Mouse (Mus musculus) embryo, embryonic 9.5 days (tissue): ENCODE results near the gene Speer4f1.
"Not testable (repeated sequence)": the region's sequence is repeated elsewhere in the genome, so short reads cannot be mapped to it uniquely, and the experiment has no call there.

ENCODE experiments used
- DNase-seq: peaks from one replicate; pipeline ENCODE4 v3.0.0-alpha.2; 2017; ENCODE audit errors: extremely low spot score

The Speer4f1 gene

GRCm38 (mm10) chr5:17475798-17476197, at the start of gene Speer4f1:
Gene Speer4f1, plus strand, starts transcription at chr5:17476098.
- not testable (repeated sequence) for DNase-seq

- DNase-seq: no peak
Measured at GRCm38 (mm10) chr5:17426930-17427329, 49.0 kb upstream of the Speer4f1 start.

GRCm38 (mm10) chr5:17434721-17435120, 41.2 kb upstream of the Speer4f1 start:
- no peak for DNase-seq

GRCm38 (mm10) chr5:17436209-17436608, 39.7 kb upstream of the Speer4f1 start:
- peak; percentile 21 for DNase-seq

- no peak for DNase-seq
Measured at GRCm38 (mm10) chr5:17439487-17440102, 36.3 kb upstream of the Speer4f1 start.

GRCm38 (mm10) chr5:17454059-17454458, 21.8 kb upstream of the Speer4f1 start:
- no peak for DNase-seq

GRCm38 (mm10) chr5:17454952-17455586, 20.8 kb upstream of the Speer4f1 start:
- no peak for DNase-seq

- no peak for DNase-seq
Measured at GRCm38 (mm10) chr5:17456671-17457070, 19.2 kb upstream of the Speer4f1 start.

- DNase-seq: not testable (repeated sequence)
Measured at GRCm38 (mm10) chr5:17468120-17468519, 7.8 kb upstream of the Speer4f1 start.

- DNase-seq: no peak
Measured at GRCm38 (mm10) chr5:17476476-17476875, 578 bp downstream of the Speer4f1 start.

- DNase-seq: no peak
Measured at GRCm38 (mm10) chr5:17489894-17490293, 14.0 kb downstream of the Speer4f1 start.

GRCm38 (mm10) chr5:17495616-17496015, 19.7 kb downstream of the Speer4f1 start:
- no peak for DNase-seq

GRCm38 (mm10) chr5:17496650-17497049, 20.8 kb downstream of the Speer4f1 start:
- no peak for DNase-seq

GRCm38 (mm10) chr5:17499873-17500329, 24.0 kb downstream of the Speer4f1 start:
- DNase-seq: no peak

GRCm38 (mm10) chr5:17500866-17501265, 25.0 kb downstream of the Speer4f1 start:
- DNase-seq: no peak

- DNase-seq: no peak
Measured at GRCm38 (mm10) chr5:17505540-17505939, 29.6 kb downstream of the Speer4f1 start.

- DNase-seq: no peak
Measured at GRCm38 (mm10) chr5:17508038-17508437, 32.1 kb downstream of the Speer4f1 start.
